Mouse (Mus musculus) T-cell, adult 2 months (primary cell): ENCODE measurements around the gene 2310007B03Rik.
"Not testable (repeated sequence)": the region's sequence is repeated elsewhere in the genome, so short reads cannot be mapped to it uniquely, and the experiment has no call there.

ENCODE experiments used
- DNase-seq: peaks from one replicate; pipeline ENCODE4 v3.0.0; 2022; ENCODE audit warnings: low spot score

The 2310007B03Rik gene

DNA sequence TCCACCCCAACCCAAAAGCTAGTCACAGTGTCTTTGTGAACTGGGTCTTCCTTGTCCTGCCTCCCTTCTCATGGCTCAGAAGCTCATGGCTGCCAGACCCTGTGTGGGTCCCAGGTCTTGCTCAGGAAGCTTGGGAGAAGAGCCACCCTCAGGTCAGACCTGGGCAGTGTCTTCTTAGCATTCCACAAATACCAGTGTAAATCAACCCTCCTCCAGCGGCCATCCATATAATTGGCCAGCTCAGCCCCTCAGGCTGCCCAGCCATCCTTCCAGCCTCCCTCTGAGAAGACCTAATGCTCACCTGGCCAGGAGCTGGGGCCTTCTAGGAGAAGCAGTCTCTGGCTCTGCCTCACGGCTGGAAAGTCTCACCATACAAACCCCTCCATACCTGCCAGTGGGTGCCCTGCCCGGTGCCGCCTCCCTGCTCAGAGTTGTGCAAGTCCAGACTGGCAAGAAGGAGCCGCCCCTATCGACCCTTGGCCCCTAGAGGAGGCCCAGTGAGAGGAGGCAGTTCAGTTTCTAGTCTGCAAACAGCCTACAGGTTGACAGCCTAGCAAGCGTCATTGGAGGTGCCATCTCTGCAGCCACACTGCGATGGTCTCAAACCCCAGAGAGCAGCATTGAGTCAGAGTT is at the start of gene 2310007B03Rik:
Gene 2310007B03Rik (minus strand): TSS at position 448 of the 633 bp plus-strand sequence.
- no peak for DNase-seq

GRCm38 (mm10) chr1:93210213-93210641 is 49.5 kb upstream of the 2310007B03Rik start:
- no peak for DNase-seq

DNA sequence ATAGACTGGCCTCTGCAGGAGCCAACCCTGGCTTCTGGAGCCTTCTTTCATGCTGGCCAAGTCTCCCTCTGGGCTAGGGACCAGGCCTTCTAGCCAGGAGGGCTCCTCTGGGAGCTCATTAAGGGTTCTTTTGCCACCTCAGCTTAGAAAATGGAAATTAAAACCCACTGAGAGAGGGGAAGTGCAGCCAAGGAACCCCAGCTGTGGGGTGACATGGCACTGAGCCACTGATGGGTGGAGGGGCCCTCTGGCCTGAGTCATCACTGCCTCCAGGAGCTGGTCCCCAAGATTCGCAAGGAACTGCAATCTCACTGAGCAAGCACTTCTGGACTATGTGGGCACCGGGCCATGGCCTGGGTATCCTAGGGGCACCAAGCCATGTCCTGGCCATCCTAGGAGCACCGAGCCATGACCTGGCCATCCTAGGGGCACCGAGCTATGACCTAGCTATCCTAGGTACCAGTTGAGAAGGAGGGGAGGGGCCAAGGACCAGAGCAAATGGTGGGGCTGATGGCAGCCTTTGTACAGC is 46.9 kb upstream of the 2310007B03Rik start:
- no peak for DNase-seq

DNA sequence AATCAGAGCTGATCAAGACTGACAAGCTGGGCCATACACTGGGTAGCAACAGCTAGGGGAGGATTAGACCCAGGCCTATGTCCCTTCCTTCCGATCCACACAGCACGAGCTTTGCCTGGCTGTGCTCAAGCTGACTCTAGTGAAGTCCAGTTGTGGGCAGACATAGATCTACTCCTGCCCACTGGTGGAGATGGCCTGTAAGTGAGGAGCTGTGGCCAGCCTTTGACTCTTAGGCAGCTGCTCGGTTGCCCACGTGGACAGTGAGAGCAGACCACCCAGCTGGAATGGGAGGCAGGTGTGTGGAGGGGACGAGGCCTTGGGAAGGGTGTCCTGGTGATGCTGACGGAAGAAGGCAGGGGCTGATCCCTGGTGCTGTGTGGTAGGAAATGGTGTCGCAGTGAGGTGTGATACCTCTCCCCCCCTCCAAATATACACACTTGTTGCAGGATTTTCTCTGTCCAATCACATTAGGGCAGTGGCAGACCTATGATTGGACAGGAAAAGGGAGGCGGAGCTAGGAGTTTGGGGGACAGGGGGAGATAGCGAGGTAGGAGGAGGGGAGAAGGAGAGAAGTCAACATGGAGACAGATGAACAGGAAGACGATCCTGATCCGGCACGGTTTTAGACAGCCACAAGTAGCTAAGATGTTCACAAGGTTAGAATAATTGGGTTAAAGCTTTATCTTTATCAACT is 45.7 kb upstream of the 2310007B03Rik start:
- no peak for DNase-seq

DNA sequence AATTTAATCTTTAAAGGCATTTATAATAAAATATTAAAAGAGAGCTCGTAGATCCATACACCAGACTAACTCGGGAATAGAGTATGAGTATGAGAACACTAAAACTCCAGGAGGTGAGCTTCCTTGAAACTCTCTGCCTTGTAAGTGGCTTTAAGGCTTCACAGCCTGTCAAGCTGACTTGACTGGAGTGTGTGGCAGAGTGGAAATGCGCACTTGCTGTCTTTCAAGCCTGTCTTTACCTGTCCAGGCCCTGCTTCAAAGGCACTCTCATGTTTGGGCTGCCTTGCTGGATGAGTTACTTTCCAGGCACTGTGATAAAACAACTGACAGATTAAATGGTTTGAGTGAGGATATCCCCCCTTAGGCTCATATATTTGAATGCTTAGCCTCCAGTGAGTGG is 37.2 kb upstream of the 2310007B03Rik start:
- DNase-seq: no peak

DNA sequence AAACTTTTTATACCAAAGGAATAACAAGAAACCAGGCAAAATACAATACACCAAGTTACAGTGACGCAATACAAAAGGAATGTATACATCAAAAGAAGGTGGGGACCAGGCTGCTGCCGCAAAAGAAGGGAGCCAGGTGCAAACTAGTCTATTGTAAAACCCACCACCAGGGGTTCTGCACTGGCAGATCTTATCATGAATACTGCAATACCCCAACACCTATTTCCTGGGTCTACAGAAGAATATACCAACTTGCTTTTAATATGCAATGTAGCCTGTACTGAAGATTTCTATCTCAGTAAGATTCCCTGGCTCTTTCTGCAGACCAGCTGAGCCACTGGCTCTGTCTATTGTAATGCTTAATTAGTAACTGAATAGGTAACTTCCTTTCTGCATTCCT is 36.7 kb upstream of the 2310007B03Rik start:
- not testable (repeated sequence) for DNase-seq

DNA sequence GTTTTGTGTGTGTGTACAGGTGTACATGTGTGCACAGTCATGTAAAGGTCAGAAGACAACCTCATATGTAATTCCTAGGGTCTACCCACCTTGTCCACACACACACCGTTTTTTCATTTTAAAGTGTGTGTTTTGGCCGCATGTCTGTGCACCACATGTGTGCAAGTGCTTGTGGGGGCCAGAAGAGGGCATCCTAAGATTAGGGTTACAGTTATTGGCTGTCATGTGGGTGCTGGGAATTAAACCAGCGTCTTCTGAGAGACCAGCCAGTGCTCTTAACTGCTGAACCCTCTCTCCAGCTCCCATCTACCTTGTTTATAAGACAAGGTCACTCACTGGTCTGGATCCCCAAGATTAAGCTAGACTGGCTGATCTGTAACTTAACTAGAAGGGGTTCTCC is 34.2 kb upstream of the 2310007B03Rik start:
- DNase-seq: no peak

- DNase-seq: no peak
These were observed 30.1 kb upstream of the 2310007B03Rik start for GRCm38 (mm10) chr1:93190726-93191305.

GRCm38 (mm10) chr1:93184071-93184828 is 23.5 kb upstream of the 2310007B03Rik start:
- no peak for DNase-seq

DNA sequence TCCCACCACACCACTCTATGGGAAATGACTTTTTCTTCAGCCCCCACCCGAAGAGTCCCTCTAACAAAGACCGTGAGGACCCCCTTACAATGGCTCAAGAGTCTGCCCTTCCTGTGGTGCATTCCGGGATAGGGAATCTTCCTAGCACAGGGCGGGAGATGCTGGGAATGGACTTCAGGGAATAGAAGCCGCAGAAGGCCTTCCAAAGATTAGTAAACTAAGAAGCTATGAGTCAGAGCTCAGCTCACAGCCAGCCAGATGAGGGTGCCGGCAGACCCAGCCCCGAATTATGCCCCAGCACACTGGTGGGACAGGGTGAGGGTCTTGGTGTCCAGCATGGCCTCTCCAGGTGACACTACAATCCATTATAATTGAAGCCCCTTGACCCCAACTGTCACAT is 21.5 kb upstream of the 2310007B03Rik start:
- no peak for DNase-seq

- no peak for DNase-seq
These were observed 16.0 kb upstream of the 2310007B03Rik start for GRCm38 (mm10) chr1:93176525-93177332.

DNA sequence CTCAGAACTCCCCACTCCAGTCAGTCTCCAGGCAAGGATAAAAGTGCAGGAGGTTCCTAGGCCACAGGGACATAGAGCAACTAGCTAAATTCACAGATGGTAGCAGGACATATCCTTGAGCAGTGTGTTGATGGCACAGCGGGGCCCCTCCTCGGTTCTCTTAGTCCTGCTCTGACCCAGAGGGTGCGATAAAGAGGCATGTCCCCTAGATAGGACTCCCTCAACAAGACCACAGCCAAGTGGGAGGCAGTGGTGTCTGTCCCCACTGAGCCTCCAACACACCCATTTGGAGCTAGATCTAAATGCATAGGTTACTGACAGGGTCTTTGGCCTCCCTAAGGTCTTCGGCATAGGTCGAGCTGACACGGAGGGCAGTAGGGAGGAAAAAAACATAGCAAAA is 15.1 kb upstream of the 2310007B03Rik start:
- no peak for DNase-seq

DNA sequence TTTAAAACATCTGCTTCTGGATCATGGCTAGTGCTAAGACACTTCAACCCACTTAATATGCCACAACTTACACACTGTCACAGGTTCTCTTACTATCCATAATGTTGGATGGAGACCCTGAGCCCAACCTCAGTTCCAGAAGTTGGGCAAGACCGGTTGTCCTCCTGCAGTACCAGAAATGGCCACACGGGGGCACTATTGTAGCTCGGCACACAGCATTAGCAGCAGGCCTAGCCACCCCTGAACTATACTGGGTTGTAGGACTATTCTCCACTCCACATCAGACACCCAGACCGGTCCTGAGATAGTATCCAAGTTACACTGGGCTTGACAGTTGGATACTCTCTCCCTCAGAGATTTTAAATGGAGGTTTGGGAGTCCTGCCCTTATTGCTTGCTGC is 13.7 kb upstream of the 2310007B03Rik start:
- peak; percentile 33 for DNase-seq

GRCm38 (mm10) chr1:93173665-93174064 is 12.9 kb upstream of the 2310007B03Rik start:
- no peak for DNase-seq

DNA sequence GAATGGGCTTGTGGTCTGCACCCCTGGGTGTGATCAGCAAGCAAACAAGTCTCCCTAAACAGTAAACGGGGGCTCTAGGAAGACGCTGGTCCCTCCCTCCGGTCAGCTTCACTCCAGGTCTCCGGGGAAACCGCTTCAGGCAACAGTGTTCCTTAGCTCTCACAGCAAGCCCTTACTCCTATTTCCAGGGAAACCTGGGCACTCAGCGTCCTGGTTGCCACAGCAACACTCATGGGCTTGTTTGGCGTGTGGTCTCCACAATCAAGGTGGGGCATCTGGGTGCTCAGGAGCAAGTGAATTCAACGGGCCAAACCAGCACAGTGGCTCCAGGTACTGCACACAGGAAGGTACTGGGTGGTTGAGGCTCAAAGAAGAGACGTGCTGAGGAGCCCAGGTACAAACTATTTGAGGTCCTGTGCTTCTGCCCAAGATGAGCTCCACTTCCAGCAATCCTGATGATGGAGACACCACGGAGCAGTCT is 7.6 kb upstream of the 2310007B03Rik start, which contains the start of gene Crocc2:
Gene Crocc2 (plus strand): TSS at position 431 of the 481 bp plus-strand sequence.
- no peak for DNase-seq

DNA sequence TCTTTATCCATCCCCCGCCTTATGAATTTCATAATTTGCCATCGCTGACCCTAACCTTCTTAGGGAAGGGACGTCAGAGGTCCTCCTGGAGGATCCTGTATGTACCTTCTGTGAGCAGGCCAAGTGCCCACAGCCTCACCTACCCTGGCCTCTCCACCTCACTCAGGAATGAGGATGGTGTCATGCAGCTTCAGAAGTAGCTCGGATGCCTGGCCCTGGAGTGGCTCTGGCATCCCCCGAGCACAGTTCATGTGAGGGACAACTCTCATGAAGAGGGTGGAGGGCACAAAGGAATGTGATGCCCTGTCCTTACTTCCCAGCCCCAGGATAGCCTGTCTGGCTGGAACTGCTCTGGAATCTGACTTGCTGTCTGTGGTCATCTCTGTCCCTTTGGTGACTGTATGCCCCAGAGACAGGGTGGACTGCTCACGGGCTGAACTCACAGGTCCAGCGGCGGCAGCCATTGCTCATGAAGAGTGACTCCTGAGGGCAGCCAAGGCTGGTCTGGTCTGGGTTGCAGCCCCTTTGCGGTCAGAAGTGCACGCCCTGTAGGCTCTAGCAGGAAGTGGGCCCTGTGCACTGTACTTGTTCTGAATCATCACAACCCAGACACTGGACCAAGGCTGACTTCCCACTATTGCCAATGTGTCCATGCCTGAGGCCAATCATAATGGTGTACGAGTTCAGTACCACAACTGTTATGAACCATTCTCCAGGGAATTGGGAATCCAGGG is 5.8 kb upstream of the 2310007B03Rik start:
- DNase-seq: no peak

DNA sequence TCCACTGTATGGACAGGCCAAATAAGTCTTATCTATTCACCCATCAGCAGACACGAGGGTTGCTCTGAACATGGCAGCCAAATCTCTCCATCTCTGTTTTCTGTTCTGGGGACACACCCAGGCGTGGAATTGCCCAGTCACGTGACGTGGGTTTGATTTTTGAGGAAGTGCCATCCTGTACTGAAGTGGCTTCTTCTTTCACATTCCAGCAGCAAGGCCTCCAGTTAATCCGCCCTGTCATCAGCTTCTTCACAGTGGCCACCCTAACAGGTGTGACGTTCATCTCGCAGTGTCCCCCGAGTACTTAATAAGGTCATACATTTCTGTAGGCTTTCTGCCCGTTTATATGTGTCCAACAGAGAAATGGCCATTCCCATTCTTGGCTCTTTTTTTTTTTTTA is 4.7 kb upstream of the 2310007B03Rik start:
- no peak for DNase-seq

GRCm38 (mm10) chr1:93162588-93162987 is 1.8 kb upstream of the 2310007B03Rik start:
- no peak for DNase-seq

DNA sequence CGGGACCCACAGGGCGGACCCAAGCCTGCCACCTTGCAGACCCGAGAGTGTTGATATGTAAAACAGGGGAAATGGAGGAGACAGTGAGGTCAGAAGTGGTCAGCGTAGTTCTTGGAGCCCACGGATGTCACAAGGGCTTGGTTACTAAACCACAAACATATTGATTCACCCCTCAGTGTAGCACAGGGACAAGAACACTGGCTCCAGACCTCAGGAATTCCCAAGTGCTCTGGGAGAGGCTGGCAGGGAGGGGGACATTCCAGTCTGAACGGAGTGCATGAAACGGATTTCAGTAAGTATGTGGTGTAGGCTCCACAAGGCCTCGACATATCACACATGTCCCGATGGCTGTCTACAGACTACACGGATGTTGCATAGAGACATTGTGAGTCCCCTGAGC is 1.2 kb upstream of the 2310007B03Rik start:
- DNase-seq: no peak

GRCm38 (mm10) chr1:93161350-93161749 is 602 bp upstream of the 2310007B03Rik start:
- DNase-seq: no peak
